Mouse (Mus musculus): ENCODE data around the gene Akap2. TPM values are rescaled to one million over a fixed set of nuclear protein-coding genes. Genes with fewer than 3 reads are reported as not detected.

Gene Akap2
- total RNA-seq, 2 experiments from 2014 or later: 53.8 to 60.0 TPM

Other genes starting within 250 kb of the Akap2 start
- 10 to 100 TPM; 19.1 to 19.2 TPM for gene Pakap, start 149.5 kb upstream of the Akap2 start, total RNA-seq (2021)
- gene D630039A03Rik, start 198.6 kb downstream of the Akap2 start, total RNA-seq (2021): not detected
- gene Txn1, start 238.8 kb downstream of the Akap2 start, total RNA-seq (2021): 100 to 1,000 TPM; 171 to 179 TPM

All from gastrocnemius, postnatal 4 days (tissue).